Mouse (Mus musculus): ENCODE results near the gene Uqcr10. TPM values are rescaled to one million over a fixed set of nuclear protein-coding genes. Genes with fewer than 3 reads are reported as not detected.

The Uqcr10 gene
- polyA plus RNA-seq (2015; fragmentation: Nextera tagmentation; extraction: Ambion mirVana) = 963 and 971 TPM in 2 replicates

- under 1% methylated on average over 47 of the region's 47 CpGs for WGBS
- peak within 1 kb of the TSS; percentile 86 for H3K4me3 ChIP-seq (replicated peaks; ENCODE audit: low read length)
- ATAC-seq (ENCODE audit: insufficient read depth, low FRiP score) = peak; percentile 95
- H3K27ac ChIP-seq (ENCODE audit: low read length) = peak within 1 kb of the TSS; percentile 80
- H3K27me3 ChIP-seq (ENCODE audit: control insufficient read depth, insufficient read depth, low read length) = no peaks in the 10 kb centered on the region
- H3K9ac ChIP-seq (ENCODE audit: low read length) = peak within 1 kb of the TSS; percentile 95
- H3K36me3 ChIP-seq (ENCODE audit: control insufficient read depth, insufficient read depth, low read length) = peaks cover 9% of the 10 kb centered on the region
- H3K4me1 ChIP-seq (ENCODE audit: control insufficient read depth, insufficient read depth, low read length) = peaks cover 17% of the 10 kb centered on the region
- peak within 1 kb of the TSS; percentile 91 for H3K4me2 ChIP-seq (ENCODE audit: low read depth, low read length)
- no peaks in the 10 kb centered on the region for H3K9me3 ChIP-seq (replicated peaks; ENCODE audit: control insufficient read depth, low read length)
These were observed at the start of gene Uqcr10, which contains the start of gene Zmat5 for GRCm38 (mm10) chr11:4704072-4704964. Gene Uqcr10 (minus strand): TSS chr11:4704342. Gene Zmat5 (plus strand): TSS chr11:4704678.

GRCm38 (mm10) chr11:4752836-4753235 is 48.7 kb upstream of the Uqcr10 start:
- Histone ChIP-seq H3K4me1 (ENCODE audit: control insufficient read depth, insufficient read depth, low read length) (no peaks in the 10 kb centered on the region), H3K4me3 (replicated peaks; ENCODE audit: low read length) (no peak overlapping the region), H3K9ac (ENCODE audit: low read length) (no peak overlapping the region), H3K9me3 (replicated peaks; ENCODE audit: control insufficient read depth, low read length) (peaks cover 5% of the 10 kb centered on the region; the same call in 1 of the 2 replicates), H3K27ac (ENCODE audit: low read length) (no peak overlapping the region), H3K4me2 (ENCODE audit: low read depth, low read length) (no peak overlapping the region), H3K36me3 (ENCODE audit: control insufficient read depth, insufficient read depth, low read length) (no peaks in the 10 kb centered on the region), H3K27me3 (ENCODE audit: control insufficient read depth, insufficient read depth, low read length) (peaks cover 24% of the 10 kb centered on the region)
- no peak for ATAC-seq (ENCODE audit: insufficient read depth, low FRiP score)
- WGBS = 45% methylated on average over 10 of the region's 10 CpGs

- Histone ChIP-seq H3K4me2 (ENCODE audit: low read depth, low read length) (no peak overlapping the region), H3K27ac (ENCODE audit: low read length) (no peak overlapping the region), H3K27me3 (ENCODE audit: control insufficient read depth, insufficient read depth, low read length) (peaks cover 49% of the 10 kb centered on the region), H3K4me3 (replicated peaks; ENCODE audit: low read length) (no peak overlapping the region), H3K9me3 (replicated peaks; ENCODE audit: control insufficient read depth, low read length) (peaks cover 5% of the 10 kb centered on the region; the same call in 1 of the 2 replicates), H3K4me1 (ENCODE audit: control insufficient read depth, insufficient read depth, low read length) (peaks cover 9% of the 10 kb centered on the region; the same call in 1 of the 2 replicates), H3K9ac (ENCODE audit: low read length) (no peak overlapping the region), H3K36me3 (ENCODE audit: control insufficient read depth, insufficient read depth, low read length) (no peaks in the 10 kb centered on the region)
- 4% methylated on average over 9 of the region's 9 CpGs for WGBS
- peak; percentile 50; the same call in 1 of the 2 replicates for ATAC-seq (ENCODE audit: insufficient read depth, low FRiP score)
These were observed 46.1 kb upstream of the Uqcr10 start for GRCm38 (mm10) chr11:4750263-4750662.

- H3K27me3 ChIP-seq (ENCODE audit: control insufficient read depth, insufficient read depth, low read length) = peaks cover 77% of the 10 kb centered on the region
- ATAC-seq (ENCODE audit: insufficient read depth, low FRiP score) = no peak
- H3K4me2 ChIP-seq (ENCODE audit: low read depth, low read length) = peak overlapping the region; percentile 85
- peaks cover 9% of the 10 kb centered on the region; the same call in 1 of the 2 replicates for H3K4me1 ChIP-seq (ENCODE audit: control insufficient read depth, insufficient read depth, low read length)
- no peaks in the 10 kb centered on the region for H3K36me3 ChIP-seq (ENCODE audit: control insufficient read depth, insufficient read depth, low read length)
- 2% methylated on average over 12 of the region's 12 CpGs for WGBS
- peak overlapping the region; percentile 49 for H3K4me3 ChIP-seq (replicated peaks; ENCODE audit: low read length)
- no peaks in the 10 kb centered on the region for H3K9me3 ChIP-seq (replicated peaks; ENCODE audit: control insufficient read depth, low read length)
- H3K9ac ChIP-seq (ENCODE audit: low read length) = peak overlapping the region; percentile 26; the same call in 1 of the 2 replicates
- no peak overlapping the region for H3K27ac ChIP-seq (ENCODE audit: low read length)
These were observed 43.1 kb upstream of the Uqcr10 start for GRCm38 (mm10) chr11:4747285-4747684.

- 0% methylated on average over 30 of the region's 73 CpGs for WGBS
- Histone ChIP-seq H3K4me3 (replicated peaks; ENCODE audit: low read length) (peak within 1 kb of the TSS; percentile 49), H3K36me3 (ENCODE audit: control insufficient read depth, insufficient read depth, low read length) (no peaks in the 10 kb centered on the region), H3K4me2 (ENCODE audit: low read depth, low read length) (peak within 1 kb of the TSS; percentile 85), H3K4me1 (ENCODE audit: control insufficient read depth, insufficient read depth, low read length) (peaks cover 9% of the 10 kb centered on the region; the same call in 1 of the 2 replicates), H3K27ac (ENCODE audit: low read length) (no peak within 1 kb of the TSS), H3K9ac (ENCODE audit: low read length) (peak within 1 kb of the TSS; percentile 26), H3K27me3 (ENCODE audit: control insufficient read depth, insufficient read depth, low read length) (peaks cover 77% of the 10 kb centered on the region), H3K9me3 (replicated peaks; ENCODE audit: control insufficient read depth, low read length) (no peaks in the 10 kb centered on the region)
- ATAC-seq (ENCODE audit: insufficient read depth, low FRiP score) = no peak
These were observed 42.6 kb upstream of the Uqcr10 start, which contains the start of gene Cabp7 for GRCm38 (mm10) chr11:4746733-4747132. Gene Cabp7 (minus strand): TSS chr11:4746778.

GRCm38 (mm10) chr11:4745969-4746368 is 41.8 kb upstream of the Uqcr10 start:
- Histone ChIP-seq H3K4me3 (replicated peaks; ENCODE audit: low read length) (peak overlapping the region; percentile 49), H3K9me3 (replicated peaks; ENCODE audit: control insufficient read depth, low read length) (no peaks in the 10 kb centered on the region), H3K4me1 (ENCODE audit: control insufficient read depth, insufficient read depth, low read length) (peaks cover 9% of the 10 kb centered on the region; the same call in 1 of the 2 replicates), H3K4me2 (ENCODE audit: low read depth, low read length) (peak overlapping the region; percentile 85), H3K9ac (ENCODE audit: low read length) (no peak overlapping the region), H3K36me3 (ENCODE audit: control insufficient read depth, insufficient read depth, low read length) (no peaks in the 10 kb centered on the region), H3K27ac (ENCODE audit: low read length) (no peak overlapping the region), H3K27me3 (ENCODE audit: control insufficient read depth, insufficient read depth, low read length) (peaks cover 77% of the 10 kb centered on the region)
- 1% methylated on average over 39 of the region's 39 CpGs for WGBS
- no peak for ATAC-seq (ENCODE audit: insufficient read depth, low FRiP score)

GRCm38 (mm10) chr11:4744691-4745090 is 40.5 kb upstream of the Uqcr10 start:
- H3K9ac ChIP-seq (ENCODE audit: low read length) = no peak overlapping the region
- H3K27me3 ChIP-seq (ENCODE audit: control insufficient read depth, insufficient read depth, low read length) = peaks cover 72% of the 10 kb centered on the region
- WGBS = 59% methylated on average over 6 of the region's 6 CpGs
- H3K4me3 ChIP-seq (replicated peaks; ENCODE audit: low read length) = no peak overlapping the region
- H3K36me3 ChIP-seq (ENCODE audit: control insufficient read depth, insufficient read depth, low read length) = no peaks in the 10 kb centered on the region
- H3K27ac ChIP-seq (ENCODE audit: low read length) = no peak overlapping the region
- no peak overlapping the region for H3K4me2 ChIP-seq (ENCODE audit: low read depth, low read length)
- ATAC-seq (ENCODE audit: insufficient read depth, low FRiP score) = no peak
- peaks cover 9% of the 10 kb centered on the region; the same call in 1 of the 2 replicates for H3K4me1 ChIP-seq (ENCODE audit: control insufficient read depth, insufficient read depth, low read length)
- H3K9me3 ChIP-seq (replicated peaks; ENCODE audit: control insufficient read depth, low read length) = no peaks in the 10 kb centered on the region

- H3K9me3 ChIP-seq (replicated peaks; ENCODE audit: control insufficient read depth, low read length) = no peaks in the 10 kb centered on the region
- no peak overlapping the region for H3K9ac ChIP-seq (ENCODE audit: low read length)
- H3K27me3 ChIP-seq (ENCODE audit: control insufficient read depth, insufficient read depth, low read length) = peaks cover 33% of the 10 kb centered on the region
- ATAC-seq (ENCODE audit: insufficient read depth, low FRiP score) = no peak
- H3K27ac ChIP-seq (ENCODE audit: low read length) = no peak overlapping the region
- WGBS = 56% methylated on average over 5 of the region's 5 CpGs
- peaks cover under 1% of the 10 kb centered on the region; the same call in 1 of the 2 replicates for H3K4me1 ChIP-seq (ENCODE audit: control insufficient read depth, insufficient read depth, low read length)
- no peaks in the 10 kb centered on the region for H3K36me3 ChIP-seq (ENCODE audit: control insufficient read depth, insufficient read depth, low read length)
- H3K4me2 ChIP-seq (ENCODE audit: low read depth, low read length) = no peak overlapping the region
- H3K4me3 ChIP-seq (replicated peaks; ENCODE audit: low read length) = no peak overlapping the region
These were observed 36.6 kb upstream of the Uqcr10 start for GRCm38 (mm10) chr11:4740785-4741184.

- no peak overlapping the region for H3K4me2 ChIP-seq (ENCODE audit: low read depth, low read length)
- no peak overlapping the region for H3K4me3 ChIP-seq (replicated peaks; ENCODE audit: low read length)
- H3K9ac ChIP-seq (ENCODE audit: low read length) = no peak overlapping the region
- H3K27me3 ChIP-seq (ENCODE audit: control insufficient read depth, insufficient read depth, low read length) = peaks cover 13% of the 10 kb centered on the region
- H3K4me1 ChIP-seq (ENCODE audit: control insufficient read depth, insufficient read depth, low read length) = no peaks in the 10 kb centered on the region
- no peak for ATAC-seq (ENCODE audit: insufficient read depth, low FRiP score)
- H3K27ac ChIP-seq (ENCODE audit: low read length) = no peak overlapping the region
- WGBS = 91% methylated on average over 16 of the region's 16 CpGs
- H3K36me3 ChIP-seq (ENCODE audit: control insufficient read depth, insufficient read depth, low read length) = no peaks in the 10 kb centered on the region
- H3K9me3 ChIP-seq (replicated peaks; ENCODE audit: control insufficient read depth, low read length) = no peaks in the 10 kb centered on the region
These were observed 34.6 kb upstream of the Uqcr10 start for GRCm38 (mm10) chr11:4738719-4739118.
